Comparison of ENCODE assay signal across 26 mouse cellular contexts in the genomic region with DNA sequence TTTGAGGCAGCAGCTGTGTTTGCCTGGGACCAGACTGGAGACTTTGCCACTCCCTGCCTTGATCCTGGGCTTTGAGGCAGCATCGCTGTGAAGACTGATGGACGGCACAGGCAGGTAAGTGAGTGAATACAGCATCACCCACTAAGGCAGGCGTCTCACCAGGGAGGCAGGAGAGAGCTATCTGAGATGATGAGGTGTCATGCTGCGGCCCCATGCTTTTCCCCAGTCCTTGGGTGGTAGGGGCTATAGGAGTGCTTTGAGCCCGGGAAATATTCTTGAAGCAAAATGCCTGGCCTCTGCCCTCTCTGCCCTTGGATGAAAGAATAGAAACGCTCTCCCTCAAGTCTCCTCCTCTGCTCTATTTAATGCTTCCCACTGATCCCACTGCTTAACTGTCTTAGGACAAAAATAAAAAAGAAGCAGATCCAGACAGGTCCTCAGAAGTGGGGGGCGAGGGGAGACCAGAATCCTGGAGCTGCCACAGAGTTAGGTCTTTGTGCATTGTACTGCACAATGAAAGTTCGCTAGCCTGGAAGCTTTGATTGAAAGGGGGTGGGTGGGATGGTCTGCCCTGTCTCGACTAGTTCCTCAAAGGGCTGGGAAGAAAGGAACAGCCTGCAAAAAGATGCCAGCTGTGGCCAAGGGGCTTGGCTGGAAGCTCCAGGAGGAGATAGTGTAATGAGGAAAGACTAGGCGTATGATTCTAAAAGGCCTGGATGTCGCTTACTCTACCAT.
DNase-seq lines count a peak whose midpoint lies in the region; ATAC-seq and TF ChIP-seq lines count a peak whose summit lies in the region.
"Had no signal": no experiment of that assay in that cellular context is flagged by ENCODE, and none has a peak within 500 bp of the region (broad histone marks: within the 10 kb centered on the region; RNA-seq: fewer than 3 reads in every experiment).

No protein-coding gene starts in this region.

- H3K9ac ChIP-seq in forebrain, embryonic 13.5 days: no peak overlapping the region
- H3K9ac ChIP-seq in forebrain, embryonic 12.5 days: no peak overlapping the region
- H3K9ac ChIP-seq in midbrain, postnatal 0 days (replicated peaks; ENCODE audit: low read length, poor library complexity, severe bottlenecking): no peak overlapping the region
- no peak overlapping the region for H3K9ac ChIP-seq in forebrain, postnatal 0 days
- H3K9ac ChIP-seq: heart, embryonic 13.5 days; kidney, embryonic 15.5 days; limb, embryonic 12.5 days; liver, embryonic 15.5 days; lung, embryonic 14.5 days; neural tube, embryonic 13.5 days; stomach, embryonic 15.5 days had no signal

- no peak for TF ChIP-seq CTCF in midbrain, postnatal 0 days (IDR thresholded peaks at IDR 0.05)
- TF ChIP-seq CTCF in forebrain, postnatal 0 days (IDR thresholded peaks at IDR 0.05; ENCODE audit: low read depth): no peak

- peak; percentile 15 for DNase-seq in midbrain, embryonic 10.5 days (ENCODE audit: low spot score)
- no peak for DNase-seq in midbrain, postnatal 0 days (ENCODE audit: low spot score)
- no peak for DNase-seq in forebrain, postnatal 0 days
- peak; percentile 33 for DNase-seq in retina, postnatal 1 day
- DNase-seq in testis, postnatal 10 days (ENCODE audit: low spot score): no peak
- DNase-seq: adrenal gland, postnatal 36 days; cerebellum, adult 2 months; cerebellum, postnatal 14 days; gastrocnemius, adult 2 months; gastrocnemius, postnatal 36 days; heart, postnatal 10 days; kidney, adult 11 months; kidney, postnatal 25 days; lung, embryonic 14.5 days; right cerebral cortex, postnatal 14 days; thymus, postnatal 14 days had no signal

- H3K36me3 ChIP-seq in forebrain, embryonic 13.5 days (ENCODE audit: poor library complexity, severe bottlenecking): no peaks in the 10 kb centered on the region
- no peaks in the 10 kb centered on the region for H3K36me3 ChIP-seq in forebrain, embryonic 12.5 days (replicated peaks)
- no peaks in the 10 kb centered on the region for H3K36me3 ChIP-seq in midbrain, embryonic 10.5 days
- no peaks in the 10 kb centered on the region for H3K36me3 ChIP-seq in midbrain, postnatal 0 days (ENCODE audit: insufficient read depth, low read length)
- H3K36me3 ChIP-seq in forebrain, postnatal 0 days (ENCODE audit: insufficient read depth): no peaks in the 10 kb centered on the region
- H3K36me3 ChIP-seq: heart, embryonic 13.5 days; kidney, embryonic 15.5 days; limb, embryonic 12.5 days; liver, embryonic 15.5 days; neural tube, embryonic 13.5 days; stomach, embryonic 15.5 days had no signal

- no peaks in the 10 kb centered on the region for H3K27me3 ChIP-seq in forebrain, embryonic 13.5 days
- no peaks in the 10 kb centered on the region for H3K27me3 ChIP-seq in forebrain, embryonic 12.5 days
- no peaks in the 10 kb centered on the region for H3K27me3 ChIP-seq in midbrain, embryonic 10.5 days (ENCODE audit: low read depth, poor library complexity, severe bottlenecking)
- no peaks in the 10 kb centered on the region for H3K27me3 ChIP-seq in midbrain, postnatal 0 days (ENCODE audit: insufficient read depth, low read length)
- no peaks in the 10 kb centered on the region for H3K27me3 ChIP-seq in forebrain, postnatal 0 days (ENCODE audit: insufficient read depth, low read length)
- H3K27me3 ChIP-seq: heart, embryonic 13.5 days; kidney, embryonic 15.5 days; limb, embryonic 12.5 days; liver, embryonic 15.5 days; neural tube, embryonic 13.5 days; stomach, embryonic 15.5 days had no signal

- peak; percentile 50; the same call in 1 of the 2 replicates for ATAC-seq in forebrain, embryonic 13.5 days
- no peak for ATAC-seq in forebrain, embryonic 12.5 days (ENCODE audit: low FRiP score)
- no peak for ATAC-seq in midbrain, postnatal 0 days (ENCODE audit: low FRiP score)
- ATAC-seq in forebrain, postnatal 0 days: peak; percentile 32; the same call in 1 of the 2 replicates
- ATAC-seq: CD4-positive, CD25-positive, alpha-beta regulatory T cell, adult 4 months; inflammation-experienced regulatory T-cells, adult 6 months had no signal

- WGBS in forebrain, embryonic 13.5 days: 23% methylated on average over 11 of the region's 11 CpGs
- WGBS in forebrain, embryonic 12.5 days: 30% methylated on average over 11 of the region's 11 CpGs
- 54% methylated on average over 11 of the region's 11 CpGs for WGBS in midbrain, embryonic 10.5 days
- WGBS in midbrain, postnatal 0 days: 43% methylated on average over 11 of the region's 11 CpGs
- WGBS in forebrain, postnatal 0 days: 30% methylated on average over 11 of the region's 11 CpGs

- H3K4me1 ChIP-seq in forebrain, embryonic 13.5 days: peaks cover 4% of the 10 kb centered on the region; the same call in 1 of the 2 replicates
- H3K4me1 ChIP-seq in forebrain, embryonic 12.5 days: no peaks in the 10 kb centered on the region; the same call in 1 of the 2 replicates
- H3K4me1 ChIP-seq in midbrain, embryonic 10.5 days: peaks cover 9% of the 10 kb centered on the region
- H3K4me1 ChIP-seq in midbrain, postnatal 0 days (ENCODE audit: insufficient read depth, low read length): no peaks in the 10 kb centered on the region
- no peaks in the 10 kb centered on the region for H3K4me1 ChIP-seq in forebrain, postnatal 0 days (ENCODE audit: insufficient read depth)
- H3K4me1 ChIP-seq: heart, embryonic 13.5 days; kidney, embryonic 15.5 days; liver, embryonic 15.5 days; neural tube, embryonic 13.5 days; stomach, embryonic 15.5 days had no signal

- H3K4me3 ChIP-seq in forebrain, embryonic 13.5 days: no peak overlapping the region
- H3K4me3 ChIP-seq in forebrain, embryonic 12.5 days (replicated peaks): no peak overlapping the region
- no peak overlapping the region for H3K4me3 ChIP-seq in midbrain, embryonic 10.5 days
- H3K4me3 ChIP-seq in midbrain, postnatal 0 days (ENCODE audit: low read depth, low read length): no peak overlapping the region
- H3K4me3 ChIP-seq in forebrain, postnatal 0 days (ENCODE audit: low read depth, low read length): no peak overlapping the region
- H3K4me3 ChIP-seq: gastrocnemius, adult 2 months; heart, embryonic 13.5 days; kidney, embryonic 15.5 days; limb, embryonic 12.5 days; liver, embryonic 15.5 days; neural tube, embryonic 13.5 days; stomach, embryonic 15.5 days had no signal

- H3K9me3 ChIP-seq in forebrain, embryonic 13.5 days (replicated peaks): no peaks in the 10 kb centered on the region
- H3K9me3 ChIP-seq in forebrain, embryonic 12.5 days: no peaks in the 10 kb centered on the region
- no peaks in the 10 kb centered on the region for H3K9me3 ChIP-seq in midbrain, embryonic 10.5 days (replicated peaks)
- no peaks in the 10 kb centered on the region for H3K9me3 ChIP-seq in midbrain, postnatal 0 days (ENCODE audit: low read length)
- H3K9me3 ChIP-seq in forebrain, postnatal 0 days (ENCODE audit: low read length): no peaks in the 10 kb centered on the region
- H3K9me3 ChIP-seq: heart, embryonic 13.5 days; kidney, embryonic 15.5 days; limb, embryonic 12.5 days; liver, embryonic 15.5 days; neural tube, embryonic 13.5 days; stomach, embryonic 15.5 days had no signal

- H3K4me2 ChIP-seq in forebrain, embryonic 13.5 days: no peak overlapping the region
- H3K4me2 ChIP-seq in forebrain, embryonic 12.5 days: no peak overlapping the region
- H3K4me2 ChIP-seq in midbrain, postnatal 0 days (ENCODE audit: low read depth, low read length, poor library complexity, severe bottlenecking): no peak overlapping the region
- no peak overlapping the region for H3K4me2 ChIP-seq in forebrain, postnatal 0 days (ENCODE audit: low read depth)
- H3K4me2 ChIP-seq: heart, embryonic 13.5 days; kidney, embryonic 15.5 days; limb, embryonic 12.5 days; liver, embryonic 15.5 days; lung, embryonic 14.5 days; neural tube, embryonic 13.5 days; stomach, embryonic 15.5 days had no signal

- no peak overlapping the region for H3K27ac ChIP-seq in forebrain, embryonic 13.5 days
- no peak overlapping the region for H3K27ac ChIP-seq in forebrain, embryonic 12.5 days
- peak overlapping the region; percentile 38; the same call in 1 of the 2 replicates for H3K27ac ChIP-seq in midbrain, embryonic 10.5 days (replicated peaks)
- no peak overlapping the region for H3K27ac ChIP-seq in midbrain, postnatal 0 days (ENCODE audit: low read depth, low read length)
- no peak overlapping the region for H3K27ac ChIP-seq in forebrain, postnatal 0 days (ENCODE audit: low read depth, low read length)
- H3K27ac ChIP-seq: gastrocnemius, adult 2 months; heart, embryonic 13.5 days; kidney, embryonic 15.5 days; limb, embryonic 12.5 days; liver, embryonic 15.5 days; neural tube, embryonic 13.5 days; stomach, embryonic 15.5 days had no signal

Comparison
In these comparisons a context has a peak if more than half of its experiments do, and no peak if none do; other contexts are left out.
1. ATAC-seq: peak in forebrain, embryonic 13.5 days (single experiment) and forebrain, postnatal 0 days (single experiment); none in forebrain, embryonic 12.5 days (single experiment) and midbrain, postnatal 0 days (single experiment).
2. DNase-seq: peak in midbrain, embryonic 10.5 days (single experiment) and retina, postnatal 1 day (single experiment); none in midbrain, postnatal 0 days (single experiment), forebrain, postnatal 0 days (single experiment) and testis, postnatal 10 days (single experiment).